Mouse (Mus musculus): ENCODE measurements around the gene Lhx6. TPM values are rescaled to one million over a fixed set of nuclear protein-coding genes. Genes with fewer than 3 reads are reported as not detected.

Gene Lhx6
- not detected for polyA plus RNA-seq (2017; shearing (Covaris generic))

DNA sequence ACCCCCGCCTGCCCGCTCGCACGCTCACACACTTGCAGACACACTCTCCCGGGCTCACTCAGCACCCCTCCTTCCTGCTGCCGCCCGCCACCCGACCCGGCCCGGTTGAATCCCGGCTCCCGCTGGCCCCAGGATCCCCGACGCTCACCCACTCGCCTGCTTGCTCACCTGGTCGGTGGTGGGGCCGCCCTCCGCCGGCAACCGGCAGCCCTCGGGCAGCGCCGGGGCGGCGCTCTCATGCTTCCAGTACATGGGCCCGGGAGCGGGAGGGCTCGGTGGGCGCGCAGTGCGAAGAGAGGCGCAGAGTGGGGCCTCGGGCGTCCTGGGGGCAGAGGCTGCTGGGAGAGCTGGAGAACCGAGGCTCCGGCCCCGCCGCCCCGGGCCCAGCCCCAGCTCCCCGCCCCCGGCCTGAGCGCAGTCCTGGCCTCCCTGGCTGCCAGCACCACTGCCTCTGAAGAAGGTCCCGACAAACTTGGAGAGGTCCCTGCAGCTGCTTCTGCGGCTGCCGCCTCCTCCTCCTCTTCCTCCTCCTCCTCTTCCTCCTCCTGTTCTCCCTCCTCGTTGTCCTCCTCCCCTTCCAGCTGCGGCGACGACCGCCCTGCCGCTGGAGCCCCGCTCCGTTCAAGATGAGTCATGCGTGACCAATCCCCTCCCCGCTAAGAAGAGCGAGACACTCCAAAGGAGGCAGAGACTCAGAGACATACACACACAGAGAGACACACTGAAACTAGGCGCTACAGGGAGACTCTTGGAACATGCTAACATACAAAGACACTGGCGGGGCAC is at the start of gene Lhx6:
TSS of gene Lhx6 (minus strand) at position 453 of the 786 bp plus-strand sequence.

DNA sequence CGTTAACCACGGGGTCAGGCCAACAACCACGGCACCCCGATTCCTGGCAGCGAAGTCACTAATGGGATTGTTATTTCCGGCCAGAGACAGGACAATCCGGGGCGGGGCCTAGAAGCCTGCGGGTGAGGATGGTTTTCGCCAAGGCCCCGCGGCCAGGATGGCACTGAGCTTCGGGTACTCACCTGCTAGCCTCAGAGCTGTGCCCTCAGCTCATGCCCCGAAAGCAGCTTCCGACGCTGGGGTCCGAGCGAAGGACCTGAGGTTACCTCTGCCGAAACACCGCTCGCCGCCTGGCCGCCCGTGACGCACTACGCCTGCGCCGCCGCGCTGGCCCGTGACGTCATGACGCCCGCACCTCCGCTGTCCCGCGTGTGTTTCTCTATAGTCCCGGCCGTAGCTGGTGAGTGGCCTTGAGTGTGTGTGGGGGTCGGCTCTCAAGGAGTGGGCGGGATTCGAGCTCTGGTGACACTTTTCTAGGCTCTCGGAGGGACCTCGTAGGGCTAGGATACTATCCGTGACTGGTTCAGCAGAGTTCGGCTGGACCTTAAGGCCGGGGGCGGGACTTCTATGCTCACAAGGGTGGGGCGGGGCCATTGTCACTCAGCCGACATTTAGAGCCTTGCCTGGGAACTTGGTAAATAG is 31.2 kb upstream of the Lhx6 start, which contains the start of the genes Mrrf and Rbm18:
TSS of gene Mrrf (plus strand) at position 90 of the 642 bp plus-strand sequence.
TSS of gene Rbm18 (minus strand) at position 474 of the 642 bp plus-strand sequence.

DNA sequence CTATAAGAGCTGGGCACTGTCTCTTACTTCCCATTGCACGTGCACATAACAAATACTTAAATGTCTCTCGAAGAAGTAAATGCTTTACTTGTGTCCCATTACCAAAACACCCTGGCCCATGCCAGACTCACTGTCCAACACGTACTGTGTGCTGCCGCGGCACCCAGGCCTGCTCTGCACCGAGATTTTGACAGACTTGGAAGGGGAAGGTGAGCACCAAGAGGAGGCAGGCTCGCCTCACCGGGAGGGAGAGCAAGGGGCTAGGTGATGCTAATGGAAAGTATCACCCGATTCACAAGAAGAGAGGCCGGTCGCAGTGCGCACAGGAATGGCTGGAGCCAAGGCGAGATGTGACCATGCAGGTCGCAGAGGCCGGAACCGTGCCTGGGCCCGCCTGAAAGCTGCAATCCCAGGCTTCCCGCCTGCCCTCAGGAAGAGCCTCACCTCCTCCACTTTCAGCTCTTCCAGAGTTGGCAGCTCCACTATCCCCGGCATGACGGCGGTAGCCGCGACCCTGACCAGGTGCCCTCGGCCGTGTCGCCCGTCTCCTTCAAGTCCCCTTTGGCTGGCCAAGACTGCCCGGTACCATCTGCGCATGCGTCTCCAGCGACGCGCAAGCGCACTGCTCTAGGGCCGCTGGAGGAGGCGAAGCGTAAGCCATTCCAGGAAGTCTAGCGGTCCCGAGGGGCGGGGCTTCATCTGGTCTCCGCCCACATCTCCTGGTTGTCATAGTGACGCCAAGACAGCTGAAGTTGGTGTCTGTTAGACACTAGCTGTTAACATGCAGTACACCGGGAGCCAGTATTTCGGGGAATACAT is 56.3 kb downstream of the Lhx6 start, which contains the start of the genes Ndufa8 and Morn5:
TSS of gene Ndufa8 (minus strand) at position 659 of the 819 bp plus-strand sequence.
TSS of gene Morn5 (plus strand) at position 711 of the 819 bp plus-strand sequence.

Other genes with a start within 250 kb of the Lhx6 start
- not detected for gene Ttll11, start 125.5 kb downstream of the Lhx6 start, polyA plus RNA-seq (2017; shearing (Covaris generic))
- 156 TPM for gene Ndufa8, start 56.0 kb downstream of the Lhx6 start, polyA plus RNA-seq (2017; shearing (Covaris generic))
- gene Morn5, start 56.0 kb downstream of the Lhx6 start, polyA plus RNA-seq (2017; shearing (Covaris generic)) = not detected
- gene Mrrf, start 31.0 kb upstream of the Lhx6 start, polyA plus RNA-seq (2017; shearing (Covaris generic)) = 18.1 TPM
- 64.8 TPM for gene Rbm18, start 31.4 kb upstream of the Lhx6 start, polyA plus RNA-seq (2017; shearing (Covaris generic))
- gene Ptgs1, start 125.0 kb upstream of the Lhx6 start, polyA plus RNA-seq (2017; shearing (Covaris generic)) = 1.9 TPM